Mouse (Mus musculus) layer of hippocampus, adult 11-12 months (tissue): Measurements from ENCODE around the gene Thumpd2.
A peak's percentile ranks its signal among the peaks of the same experiment; 100 is the strongest.

Source experiments
- DNase-seq: peaks from one replicate; pipeline ENCODE4 v3.0.0; 2022; ENCODE audit warnings: low spot score

Gene Thumpd2

GRCm38 (mm10) chr17:81032957-81033356 is 31.9 kb downstream of the Thumpd2 start:
- no peak for DNase-seq

DNA sequence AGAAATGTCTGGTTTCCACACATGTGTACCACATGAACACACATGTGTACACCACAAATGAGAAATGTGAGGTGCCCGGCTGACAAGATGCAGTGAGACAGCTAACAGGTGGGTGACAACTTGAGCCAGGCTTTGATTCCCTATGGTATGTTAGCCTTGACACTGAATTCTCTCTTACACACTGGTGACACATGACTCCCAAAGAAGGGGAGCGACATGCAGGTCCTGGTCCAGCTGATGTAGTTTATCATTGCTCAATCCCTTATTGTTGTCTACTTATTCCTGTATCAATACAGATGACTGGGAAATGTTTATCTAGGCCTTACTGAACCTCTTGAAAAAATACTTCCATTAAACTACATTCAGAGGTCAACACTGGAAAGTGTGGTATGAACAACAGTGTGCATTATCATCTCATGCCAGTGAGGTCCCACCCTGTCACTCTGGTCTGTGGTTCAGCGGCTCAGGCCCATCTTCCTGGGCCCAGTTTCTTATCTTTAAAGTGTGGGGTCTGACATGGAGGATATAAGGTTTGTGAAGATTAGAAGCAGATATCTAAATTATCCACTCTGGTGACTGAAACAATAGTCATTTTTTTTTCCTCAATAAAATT is 32.9 kb downstream of the Thumpd2 start:
- DNase-seq = no peak

GRCm38 (mm10) chr17:81027331-81027730 is 37.6 kb downstream of the Thumpd2 start:
- no peak for DNase-seq

DNA sequence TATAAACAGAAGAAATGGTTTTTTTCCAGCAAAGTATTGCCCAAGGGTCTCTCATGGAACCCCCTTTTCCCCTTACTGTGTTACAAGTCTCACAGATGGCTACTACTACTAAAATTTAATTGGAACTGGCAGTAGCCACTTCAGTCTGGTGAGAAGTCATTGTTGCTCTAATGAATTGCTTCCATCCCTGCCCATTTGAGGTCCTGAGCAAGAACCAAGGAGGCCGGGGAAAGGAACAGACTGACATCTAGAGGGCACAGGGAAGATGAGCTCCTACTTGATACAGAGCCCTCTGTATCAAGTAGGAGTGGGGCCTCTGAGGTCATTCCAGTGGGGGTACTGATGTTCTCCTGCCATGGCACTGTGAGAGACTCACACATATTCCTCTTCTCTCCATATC is 47.8 kb downstream of the Thumpd2 start:
- DNase-seq = no peak

GRCm38 (mm10) chr17:81015814-81016447 is 49.0 kb downstream of the Thumpd2 start:
- DNase-seq = peak; percentile 70

GRCm38 (mm10) chr17:81010844-81011685 is 53.8 kb downstream of the Thumpd2 start:
- DNase-seq = peak; percentile 56

GRCm38 (mm10) chr17:81010199-81010598 is 54.7 kb downstream of the Thumpd2 start:
- DNase-seq = no peak

- no peak for DNase-seq
These were observed 55.8 kb downstream of the Thumpd2 start for GRCm38 (mm10) chr17:81009112-81009511.

DNA sequence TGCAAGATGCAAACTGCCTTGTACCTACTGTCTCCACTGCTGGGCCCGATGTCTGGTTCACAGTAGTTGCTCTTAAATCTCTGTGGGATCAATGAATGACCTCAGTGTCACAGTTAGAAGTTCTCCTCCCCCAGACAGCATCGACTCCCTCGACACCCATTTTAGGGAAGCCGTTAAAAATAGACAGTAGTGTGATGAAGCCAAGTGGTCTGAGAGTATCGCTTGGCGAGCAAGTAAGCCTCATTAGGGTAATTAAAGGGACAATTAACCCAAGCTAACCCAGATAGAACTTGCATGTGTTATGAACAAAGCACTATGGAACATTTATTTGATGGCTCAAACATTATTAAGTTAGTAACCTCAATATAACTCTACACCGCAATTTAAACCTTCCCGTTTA is 59.6 kb downstream of the Thumpd2 start:
- no peak for DNase-seq

GRCm38 (mm10) chr17:81004454-81004853 is 60.4 kb downstream of the Thumpd2 start:
- DNase-seq = no peak

GRCm38 (mm10) chr17:81002130-81002529 is 62.8 kb downstream of the Thumpd2 start:
- DNase-seq = no peak

GRCm38 (mm10) chr17:81001647-81002046 is 63.2 kb downstream of the Thumpd2 start:
- no peak for DNase-seq

DNA sequence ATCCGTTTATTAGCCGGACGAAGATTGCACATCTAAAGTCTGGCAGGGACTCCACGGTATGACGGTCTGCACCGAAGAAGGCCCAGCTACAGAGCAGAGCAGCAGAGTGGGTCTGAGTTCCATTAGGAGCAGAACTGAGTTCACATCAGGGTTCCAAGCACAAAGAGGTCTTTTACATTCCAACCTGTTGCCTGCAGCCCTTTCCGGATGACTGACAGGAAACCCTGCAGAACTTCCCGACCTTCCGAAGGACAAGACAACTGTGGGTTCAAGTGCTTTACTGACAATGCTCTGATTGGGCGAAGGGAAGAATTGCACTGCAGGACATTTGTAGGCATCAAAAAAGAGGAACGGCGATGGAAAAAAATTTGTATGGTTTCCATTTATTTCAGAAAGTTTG is 63.9 kb downstream of the Thumpd2 start:
- DNase-seq = no peak

DNA sequence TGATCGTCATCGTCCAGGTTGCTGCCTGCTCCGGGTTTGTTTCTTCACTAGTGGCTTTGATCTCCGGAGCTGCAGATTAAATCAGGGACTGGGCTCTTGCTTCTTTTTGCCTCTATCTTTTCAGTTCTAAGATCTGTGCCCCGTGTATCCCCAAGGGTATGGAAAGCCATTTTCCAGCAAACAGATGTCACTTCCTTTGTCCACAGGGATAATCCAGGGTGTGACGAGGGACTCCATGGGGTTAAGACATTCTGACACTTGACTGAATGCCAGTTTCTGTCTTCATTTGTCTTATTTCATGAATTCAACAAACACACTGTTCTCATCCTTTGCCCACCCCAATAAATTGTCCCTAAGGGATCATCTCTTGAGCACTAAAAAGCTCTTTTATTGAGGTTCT is 65.9 kb downstream of the Thumpd2 start:
- DNase-seq = no peak

DNA sequence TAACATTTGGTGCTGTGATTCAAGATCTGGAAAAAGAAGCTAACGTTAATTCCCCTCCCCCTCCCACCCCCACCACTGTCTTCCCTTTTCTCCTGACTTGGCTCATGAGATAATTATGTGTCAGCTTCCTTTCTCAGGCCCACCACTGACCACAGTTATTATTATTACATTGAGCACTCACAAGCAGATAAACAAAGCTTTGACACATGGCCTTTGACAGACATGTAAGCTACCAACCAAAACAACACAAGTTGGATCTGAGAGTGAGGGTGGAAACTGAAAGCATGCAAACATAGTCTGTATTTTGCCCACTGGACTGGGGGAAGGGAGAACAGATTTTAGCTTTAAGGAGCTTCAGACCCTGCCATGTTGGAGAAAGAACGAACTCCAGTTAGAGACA is 67.7 kb downstream of the Thumpd2 start:
- DNase-seq = no peak

DNA sequence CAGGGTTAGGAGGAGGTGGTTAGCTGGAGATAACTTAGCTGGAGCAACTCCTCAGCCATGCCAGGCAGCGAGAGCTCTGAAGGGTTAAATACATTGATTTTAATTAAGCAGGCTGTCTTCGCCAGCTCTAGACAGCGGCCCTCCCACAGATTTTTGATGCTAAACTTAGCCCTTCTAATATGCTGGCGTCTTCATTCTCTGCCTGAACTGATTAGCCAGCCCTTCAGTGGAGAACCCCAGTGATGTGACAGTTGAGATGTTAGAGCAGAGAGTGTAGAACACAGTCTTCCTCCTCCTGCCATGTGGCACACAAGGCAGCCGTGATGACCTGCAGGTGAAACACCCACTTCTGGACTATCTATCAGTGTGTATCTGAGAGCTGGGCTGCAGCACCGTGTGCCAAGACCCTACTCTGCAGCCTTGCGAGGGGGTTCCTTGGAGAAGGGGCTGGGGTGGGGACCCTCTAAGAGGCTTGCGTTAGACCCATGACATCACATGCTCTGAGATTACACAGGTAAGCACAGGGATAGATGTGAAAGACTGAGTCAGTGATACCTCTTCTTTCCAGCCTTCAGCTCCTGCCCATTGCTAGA is 73.3 kb downstream of the Thumpd2 start:
- no peak for DNase-seq

GRCm38 (mm10) chr17:80982976-80983375 is 81.9 kb downstream of the Thumpd2 start:
- no peak for DNase-seq

DNA sequence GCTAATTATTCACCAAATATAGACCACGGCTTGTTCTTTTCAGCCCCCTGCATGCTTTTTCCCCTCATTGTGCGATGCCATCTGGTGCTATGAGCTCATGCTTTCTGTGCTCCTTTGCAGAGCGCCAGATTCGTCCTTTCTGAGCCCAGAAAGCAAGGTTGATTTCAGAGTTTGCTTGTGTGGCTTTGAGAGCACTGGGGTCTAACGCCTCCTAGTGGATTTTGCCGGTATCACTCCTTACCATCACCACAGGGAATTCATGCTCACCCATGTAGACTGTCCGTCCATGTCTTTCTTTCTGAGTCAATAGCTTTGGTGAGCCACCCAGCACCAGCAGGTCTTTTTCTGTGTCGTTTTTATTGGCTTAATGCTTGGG is 82.5 kb downstream of the Thumpd2 start:
- peak; percentile 96 for DNase-seq

DNA sequence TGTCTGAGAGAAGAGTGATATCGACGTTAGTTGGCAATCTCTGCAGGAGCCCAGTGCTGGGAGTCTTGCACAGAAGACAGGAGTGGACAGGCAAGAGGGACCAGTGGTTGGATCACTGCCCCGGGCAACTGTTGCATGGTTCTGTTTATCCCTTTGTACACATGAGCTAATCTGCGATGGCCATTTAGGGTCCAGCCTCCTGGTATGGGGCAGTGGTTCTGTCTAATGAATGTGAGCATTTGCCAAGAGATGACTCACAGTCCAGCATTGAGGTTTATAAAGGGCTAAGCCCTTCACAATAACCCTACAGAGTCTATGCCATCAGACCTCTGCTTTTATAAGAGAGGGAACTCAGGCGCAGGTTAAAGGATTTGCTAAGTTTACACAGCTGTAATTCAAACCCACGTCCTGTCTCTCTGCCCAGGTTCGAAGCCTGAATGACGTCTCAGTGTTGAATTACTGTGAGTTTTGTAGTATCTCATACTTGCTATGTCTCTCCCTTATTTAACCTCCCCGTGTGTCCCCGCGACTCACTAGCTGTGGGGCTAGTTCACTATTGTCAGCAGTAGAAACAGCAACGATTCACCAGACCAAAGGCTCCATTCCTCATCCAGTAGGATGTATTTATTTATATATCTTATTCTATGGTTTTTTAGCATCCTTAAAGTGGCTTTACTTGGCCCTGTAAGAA is 83.0 kb downstream of the Thumpd2 start:
- peak; percentile 36 for DNase-seq

GRCm38 (mm10) chr17:80980096-80980495 is 84.8 kb downstream of the Thumpd2 start:
- no peak for DNase-seq

DNA sequence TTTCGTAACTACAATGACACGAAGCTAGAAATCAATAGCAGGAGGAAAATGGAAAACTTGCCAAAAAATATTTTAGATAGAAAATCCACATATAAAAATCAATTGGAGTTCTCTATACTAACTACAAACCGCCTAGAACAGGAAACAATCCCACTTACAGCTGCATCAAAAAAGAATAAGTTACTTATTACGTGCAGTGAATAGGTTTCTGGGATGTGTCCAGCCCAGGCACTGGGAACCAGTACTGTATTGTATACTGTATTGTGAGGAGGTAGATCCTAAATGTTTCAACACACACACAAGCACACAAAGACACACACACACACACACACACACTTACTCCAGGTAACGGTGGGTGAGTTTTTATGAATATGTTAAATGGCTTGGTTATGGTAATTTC is 87.6 kb downstream of the Thumpd2 start:
- DNase-seq = no peak
